Mouse (Mus musculus) forebrain, embryonic 13.5 days (tissue): ENCODE measurements around the gene Zranb3. TPM values are rescaled to one million over a fixed set of nuclear protein-coding genes. Genes with fewer than 3 reads are reported as not detected.

Experiments
- ATAC-seq: fragments of 200-750 bp; cut with Nextera tagmentation; 2 replicates; pipeline ENCODE4 v1.8.0; 2017
- H3K27ac ChIP-seq: fragments of 300-500 bp; sonication (generic); 2 replicates; pipeline ENCODE4 v1.5.1; 2015; ENCODE audit warnings: inconsistent platforms, mild to moderate bottlenecking, moderate library complexity
- H3K27me3 ChIP-seq: fragments of 300-500 bp; sonication (generic); 2 replicates; pipeline ENCODE4 v1.6.1; 2015; ENCODE audit warnings: mild to moderate bottlenecking, inconsistent platforms
- H3K36me3 ChIP-seq: fragments of 300-500 bp; sonication (generic); 2 replicates; pipeline ENCODE4 v1.6.1; 2015; ENCODE audit warnings: mild to moderate bottlenecking, inconsistent platforms; ENCODE audit not compliant: poor library complexity, severe bottlenecking
- H3K4me1 ChIP-seq: fragments of 300-500 bp; sonication (generic); 2 replicates; pipeline ENCODE4 v1.6.1; 2015; ENCODE audit warnings: inconsistent platforms
- H3K4me2 ChIP-seq: fragments of 300-500 bp; sonication (generic); 2 replicates; pipeline ENCODE4 v1.6.1; 2015; ENCODE audit warnings: inconsistent platforms, mild to moderate bottlenecking, moderate library complexity
- H3K4me3 ChIP-seq: fragments of 300-500 bp; sonication (generic); 2 replicates; pipeline ENCODE4 v1.5.1; 2015; ENCODE audit warnings: mild to moderate bottlenecking, inconsistent platforms
- H3K9ac ChIP-seq: fragments of 300-500 bp; sonication (generic); 2 replicates; pipeline ENCODE4 v1.6.1; 2015; ENCODE audit warnings: mild to moderate bottlenecking, inconsistent platforms
- H3K9me3 ChIP-seq: fragments of 300-500 bp; sonication (generic); replicated peaks from 2 replicates; pipeline ENCODE4 v1.6.1; 2016; ENCODE audit warnings: inconsistent platforms
- WGBS: fragments of 180-500 bp; shearing (Covaris S2); methylation state at CpG from one replicate; pipeline ENCODE4 v1.1.7; 2015; 5-methylcytosine and 5-hydroxymethylcytosine counted together
- polyA plus RNA-seq: library from polyadenylated mRNA; unstranded; fragments of >200 nt; fragmentation: Nextera tagmentation; extraction: Ambion mirVana; gene quantifications from 2 replicates; pipeline ENCODE4 v1.2.1, GENCODE M21; 2015

The Zranb3 gene
- polyA plus RNA-seq, 1 experiment from 2014 or later: 7.8 TPM

- H3K27me3 ChIP-seq: no peaks in the 10 kb centered on the region
Observed at GRCm38 (mm10) chr1:127952276-127952675, 150.6 kb downstream of the Zranb3 start.

GRCm38 (mm10) chr1:127948748-127949147 lies 154.1 kb downstream of the Zranb3 start:
- no peak for ATAC-seq
- peaks cover 42% of the 10 kb centered on the region for H3K36me3 ChIP-seq
- 95% methylated on average over 5 of the region's 5 CpGs for WGBS
- no peaks in the 10 kb centered on the region for H3K27me3 ChIP-seq
- H3K4me2 ChIP-seq: no peak overlapping the region
- H3K27ac ChIP-seq: no peak overlapping the region
- no peak overlapping the region for H3K9ac ChIP-seq
- peaks cover 8% of the 10 kb centered on the region for H3K9me3 ChIP-seq
- no peaks in the 10 kb centered on the region for H3K4me1 ChIP-seq
- H3K4me3 ChIP-seq: no peak overlapping the region

More at GRCm38 (mm10) chr1:127952276-127952675, 150.6 kb downstream of the Zranb3 start:
- H3K36me3 ChIP-seq: peaks cover 29% of the 10 kb centered on the region
- 93% methylated on average over 4 of the region's 4 CpGs for WGBS
- H3K4me3 ChIP-seq: no peak overlapping the region
- no peak overlapping the region for H3K27ac ChIP-seq
- peaks cover 8% of the 10 kb centered on the region for H3K9me3 ChIP-seq
- ATAC-seq: no peak
- no peak overlapping the region for H3K9ac ChIP-seq
- H3K4me1 ChIP-seq: no peaks in the 10 kb centered on the region
- H3K4me2 ChIP-seq: no peak overlapping the region

- Histone ChIP-seq H3K27ac (no peak overlapping the region), H3K4me3 (no peak overlapping the region), H3K9me3 (peaks cover 8% of the 10 kb centered on the region), H3K27me3 (no peaks in the 10 kb centered on the region), H3K36me3 (peaks cover 54% of the 10 kb centered on the region), H3K9ac (no peak overlapping the region), H3K4me1 (no peaks in the 10 kb centered on the region), H3K4me2 (no peak overlapping the region)
- WGBS: 87% methylated on average over 5 of the region's 5 CpGs
- no peak for ATAC-seq
Observed at GRCm38 (mm10) chr1:127946615-127947249, 156.1 kb downstream of the Zranb3 start.

- no peak for ATAC-seq
- H3K4me2 ChIP-seq: no peak overlapping the region
- H3K27me3 ChIP-seq: no peaks in the 10 kb centered on the region
- WGBS: 88% methylated on average over 3 of the region's 3 CpGs
- H3K27ac ChIP-seq: no peak overlapping the region
- H3K4me3 ChIP-seq: no peak overlapping the region
- H3K9me3 ChIP-seq: peaks cover 8% of the 10 kb centered on the region
- H3K9ac ChIP-seq: no peak overlapping the region
- no peaks in the 10 kb centered on the region for H3K4me1 ChIP-seq
- peaks cover 60% of the 10 kb centered on the region for H3K36me3 ChIP-seq
Observed at GRCm38 (mm10) chr1:127945696-127946575, 156.9 kb downstream of the Zranb3 start.

GRCm38 (mm10) chr1:127943516-127943915 lies 159.3 kb downstream of the Zranb3 start:
- ATAC-seq: no peak
- H3K9ac ChIP-seq: no peak overlapping the region
- H3K27ac ChIP-seq: no peak overlapping the region
- no peak overlapping the region for H3K4me2 ChIP-seq
- no peak overlapping the region for H3K4me3 ChIP-seq
- H3K4me1 ChIP-seq: no peaks in the 10 kb centered on the region
- WGBS: 90% methylated on average over 6 of the region's 6 CpGs
- H3K27me3 ChIP-seq: no peaks in the 10 kb centered on the region
- peaks cover 8% of the 10 kb centered on the region for H3K9me3 ChIP-seq
- H3K36me3 ChIP-seq: peaks cover 83% of the 10 kb centered on the region

GRCm38 (mm10) chr1:127942231-127942630 lies 160.6 kb downstream of the Zranb3 start:
- WGBS: 96% methylated on average over 10 of the region's 10 CpGs
- Histone ChIP-seq H3K27ac (no peak overlapping the region), H3K4me2 (no peak overlapping the region), H3K9me3 (no peaks in the 10 kb centered on the region), H3K9ac (no peak overlapping the region), H3K4me3 (no peak overlapping the region), H3K4me1 (no peaks in the 10 kb centered on the region), H3K27me3 (no peaks in the 10 kb centered on the region), H3K36me3 (peaks cover 82% of the 10 kb centered on the region)
- ATAC-seq: no peak

GRCm38 (mm10) chr1:127937277-127937676 lies 165.6 kb downstream of the Zranb3 start:
- no peak overlapping the region for H3K27ac ChIP-seq
- H3K27me3 ChIP-seq: no peaks in the 10 kb centered on the region
- no peak for ATAC-seq
- no peak overlapping the region for H3K4me2 ChIP-seq
- H3K36me3 ChIP-seq: peaks cover 73% of the 10 kb centered on the region
- H3K9me3 ChIP-seq: no peaks in the 10 kb centered on the region
- no peak overlapping the region for H3K9ac ChIP-seq
- 83% methylated on average over 8 of the region's 8 CpGs for WGBS
- H3K4me3 ChIP-seq: no peak overlapping the region
- no peaks in the 10 kb centered on the region for H3K4me1 ChIP-seq

GRCm38 (mm10) chr1:127934322-127934721 lies 168.5 kb downstream of the Zranb3 start:
- H3K4me1 ChIP-seq: no peaks in the 10 kb centered on the region
- H3K4me2 ChIP-seq: no peak overlapping the region
- no peaks in the 10 kb centered on the region for H3K27me3 ChIP-seq
- H3K27ac ChIP-seq: no peak overlapping the region
- 95% methylated on average over 5 of the region's 5 CpGs for WGBS
- H3K4me3 ChIP-seq: no peak overlapping the region
- ATAC-seq: no peak
- no peak overlapping the region for H3K9ac ChIP-seq
- peaks cover 61% of the 10 kb centered on the region for H3K36me3 ChIP-seq
- no peaks in the 10 kb centered on the region for H3K9me3 ChIP-seq

GRCm38 (mm10) chr1:127933405-127933804 lies 169.4 kb downstream of the Zranb3 start:
- peaks cover 57% of the 10 kb centered on the region for H3K36me3 ChIP-seq
- no peak for ATAC-seq
- 93% methylated on average over 2 of the region's 2 CpGs for WGBS

GRCm38 (mm10) chr1:127915802-127916201 lies 187.0 kb downstream of the Zranb3 start:
- Histone ChIP-seq H3K4me2 (no peak overlapping the region), H3K9me3 (no peaks in the 10 kb centered on the region), H3K4me1 (no peaks in the 10 kb centered on the region), H3K36me3 (peaks cover 26% of the 10 kb centered on the region), H3K27me3 (no peaks in the 10 kb centered on the region), H3K4me3 (no peak overlapping the region), H3K27ac (no peak overlapping the region), H3K9ac (no peak overlapping the region)
- WGBS: 78% methylated on average over 1 of the region's 1 CpGs
- ATAC-seq: no peak

More at GRCm38 (mm10) chr1:127933405-127933804, 169.4 kb downstream of the Zranb3 start:
- Histone ChIP-seq H3K4me3 (no peak overlapping the region), H3K4me1 (no peaks in the 10 kb centered on the region), H3K9me3 (no peaks in the 10 kb centered on the region), H3K27ac (no peak overlapping the region), H3K9ac (no peak overlapping the region), H3K27me3 (no peaks in the 10 kb centered on the region), H3K4me2 (no peak overlapping the region)

GRCm38 (mm10) chr1:127915316-127915715 lies 187.5 kb downstream of the Zranb3 start:
- Histone ChIP-seq H3K4me3 (no peak overlapping the region), H3K4me2 (no peak overlapping the region), H3K27ac (no peak overlapping the region), H3K36me3 (peaks cover 25% of the 10 kb centered on the region), H3K4me1 (no peaks in the 10 kb centered on the region), H3K9me3 (no peaks in the 10 kb centered on the region), H3K27me3 (no peaks in the 10 kb centered on the region), H3K9ac (no peak overlapping the region)
- ATAC-seq: no peak
- WGBS: 95% methylated on average over 6 of the region's 6 CpGs

- no peak for ATAC-seq
- no peak overlapping the region for H3K4me3 ChIP-seq
- no peak overlapping the region for H3K27ac ChIP-seq
- H3K27me3 ChIP-seq: no peaks in the 10 kb centered on the region
- H3K36me3 ChIP-seq: peaks cover 19% of the 10 kb centered on the region
- 77% methylated on average over 4 of the region's 4 CpGs for WGBS
- no peak overlapping the region for H3K4me2 ChIP-seq
- no peaks in the 10 kb centered on the region for H3K4me1 ChIP-seq
- H3K9ac ChIP-seq: no peak overlapping the region
- no peaks in the 10 kb centered on the region for H3K9me3 ChIP-seq
Observed at GRCm38 (mm10) chr1:127913116-127913515, 189.7 kb downstream of the Zranb3 start.
